Mouse (Mus musculus) left cerebral cortex, adult 11 months (tissue): ENCODE measurements at regions not wholly inside any gene's neighbourhood (a gene's known extent, or its start where the extent isn't known, plus 50 kb on each side); places are given as distances from the start of the nearest gene placed in this dataset.
"Not testable (repeated sequence)": the region's sequence is repeated elsewhere in the genome, so short reads cannot be mapped to it uniquely, and the experiment has no call there.

Experiments used
- DNase-seq: peaks from one replicate; pipeline ENCODE4 v3.0.0; 2022; ENCODE audit warnings: low spot score

GRCm38 (mm10) chr12:107159126-107159525 is 329.3 kb upstream of the 3110018I06Rik start:
- DNase-seq = no peak

DNA sequence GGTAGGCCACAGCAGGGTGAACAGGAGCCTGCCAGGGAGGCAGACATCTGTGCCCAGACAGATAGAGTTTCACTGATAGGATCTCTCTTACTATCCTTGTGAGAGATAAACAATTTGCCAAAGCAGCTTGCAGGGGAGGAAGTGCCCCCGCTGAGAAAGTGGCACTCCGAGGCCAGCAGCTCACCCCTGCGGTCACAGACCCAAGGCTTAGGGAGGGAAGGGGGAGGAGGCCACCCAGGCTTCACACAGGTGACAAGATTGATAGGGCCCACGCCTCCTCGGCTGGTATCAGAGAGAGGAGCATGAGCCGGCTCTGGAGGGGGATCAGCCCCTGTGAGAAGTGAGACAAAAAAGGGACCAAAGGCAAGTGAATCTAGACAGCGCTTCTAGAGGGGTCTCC is 328.3 kb upstream of the 3110018I06Rik start:
- DNase-seq = no peak

DNA sequence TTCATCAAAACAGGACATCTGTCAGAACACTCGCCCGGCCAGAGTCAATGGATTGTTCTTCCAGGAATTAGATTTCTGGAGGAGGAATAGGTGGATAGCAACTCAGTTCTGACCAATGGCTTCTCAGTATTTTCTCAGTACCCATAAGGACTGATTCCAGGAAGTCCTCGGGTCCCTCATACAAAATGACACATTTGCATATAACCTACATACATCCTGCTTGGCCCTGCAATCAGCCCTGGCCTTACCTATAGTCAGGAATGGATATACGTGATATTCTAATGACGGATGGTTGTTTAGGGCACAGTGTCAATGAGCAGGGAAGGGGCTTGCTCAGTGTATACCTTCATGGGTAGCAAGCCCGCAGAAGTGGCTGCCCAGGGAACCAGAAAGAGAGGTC is 327.8 kb upstream of the 3110018I06Rik start:
- DNase-seq = no peak

DNA sequence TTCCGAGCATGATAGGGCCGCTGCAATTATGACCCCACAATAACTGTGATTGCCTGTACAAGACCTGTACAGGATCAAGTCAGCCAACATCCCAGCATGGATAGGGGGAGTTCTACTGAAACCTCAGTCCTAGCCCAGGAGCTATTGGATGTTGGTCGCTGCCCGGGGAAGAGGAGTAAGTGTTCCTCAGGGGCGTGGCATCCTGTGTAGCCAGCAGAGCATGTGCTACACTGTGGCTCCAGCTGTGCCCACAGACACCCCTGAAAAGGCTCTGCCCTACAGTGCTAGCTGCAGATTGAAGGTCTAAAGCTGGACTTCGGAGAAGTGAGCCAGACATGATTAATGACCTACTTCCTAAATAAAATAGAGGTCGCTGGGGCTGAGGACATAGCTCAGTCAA is 317.5 kb upstream of the 3110018I06Rik start:
- DNase-seq = no peak

DNA sequence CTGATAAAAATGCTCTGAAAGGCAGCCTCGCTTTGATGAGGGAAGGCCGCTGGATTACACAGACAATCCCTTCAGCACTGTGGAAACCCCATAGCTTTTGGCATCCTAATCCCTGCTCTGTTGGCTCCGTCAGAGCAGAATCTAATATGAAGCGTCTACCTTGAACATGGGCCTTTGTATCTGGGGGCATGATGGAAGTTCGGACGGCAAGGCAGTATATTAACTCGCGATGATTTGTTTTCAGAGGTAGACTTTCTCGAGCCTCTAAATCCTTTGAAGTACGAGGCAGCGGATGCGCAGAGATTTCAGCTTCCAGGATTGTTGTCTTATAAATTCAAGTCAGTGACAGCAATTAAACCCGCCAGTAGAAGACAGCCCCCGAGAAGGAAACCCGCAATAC is 316.8 kb upstream of the 3110018I06Rik start:
- DNase-seq = no peak

DNA sequence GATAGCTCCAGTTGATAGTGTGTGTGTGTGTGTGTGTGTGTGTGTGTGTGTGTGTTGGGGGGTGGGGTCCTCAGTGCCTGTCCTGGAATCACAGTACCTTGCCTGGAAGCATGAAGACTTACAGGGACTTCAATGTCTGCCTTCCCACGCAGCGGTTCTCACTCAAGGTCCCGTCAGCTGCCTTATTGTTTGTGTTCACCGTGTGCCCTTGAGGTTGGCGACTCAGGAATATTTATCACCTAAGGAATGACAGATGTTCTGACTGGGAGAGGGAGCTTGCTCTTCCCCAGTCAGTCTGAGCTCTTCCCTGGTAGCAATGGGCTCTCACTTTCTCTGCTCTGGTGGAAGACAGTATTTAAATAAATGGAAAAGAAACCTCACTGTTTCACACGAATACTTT is 309.8 kb upstream of the 3110018I06Rik start:
- no peak for DNase-seq

DNA sequence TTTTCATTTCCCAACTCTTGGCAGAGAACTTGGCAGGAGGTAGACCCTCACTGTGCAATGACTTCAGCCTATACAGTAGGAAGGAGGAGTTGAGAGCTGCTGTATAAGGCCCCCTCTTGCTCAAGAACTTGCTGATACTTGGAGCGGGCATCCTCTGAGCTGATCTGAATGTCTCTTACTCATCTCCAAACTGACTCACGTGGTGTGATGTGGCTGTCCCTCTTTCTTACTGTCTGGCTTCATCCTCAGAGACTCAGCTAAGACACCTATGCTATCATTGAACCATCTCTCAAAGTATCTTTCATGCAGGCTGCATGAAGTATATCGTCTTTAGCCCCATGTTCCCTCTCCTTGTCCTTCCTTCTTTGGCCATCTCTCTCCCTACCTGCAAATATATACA is 307.9 kb upstream of the 3110018I06Rik start:
- DNase-seq = no peak

GRCm38 (mm10) chr12:107181291-107181690 is 307.1 kb upstream of the 3110018I06Rik start:
- no peak for DNase-seq

GRCm38 (mm10) chr12:107182091-107182655 is 306.3 kb upstream of the 3110018I06Rik start:
- no peak for DNase-seq

DNA sequence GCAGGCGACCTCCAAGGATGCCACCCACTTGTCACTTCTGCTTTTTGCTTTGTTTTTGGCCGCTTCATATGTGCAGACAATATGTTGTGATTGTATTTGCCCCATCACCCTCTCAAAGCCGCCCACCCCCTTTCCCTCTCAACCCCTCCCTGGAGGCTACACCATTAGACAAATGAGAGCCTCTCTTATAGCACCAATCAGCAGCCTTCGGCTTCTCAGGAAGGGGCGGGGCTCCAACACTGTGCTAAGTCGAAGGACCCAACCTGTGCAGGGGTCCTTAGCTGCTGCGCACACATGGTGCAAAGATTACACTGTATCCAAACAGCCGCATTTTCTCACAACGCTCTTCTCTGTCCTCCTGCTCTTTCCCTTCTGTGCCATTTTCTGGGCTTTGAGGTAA is 305.1 kb upstream of the 3110018I06Rik start:
- no peak for DNase-seq

DNA sequence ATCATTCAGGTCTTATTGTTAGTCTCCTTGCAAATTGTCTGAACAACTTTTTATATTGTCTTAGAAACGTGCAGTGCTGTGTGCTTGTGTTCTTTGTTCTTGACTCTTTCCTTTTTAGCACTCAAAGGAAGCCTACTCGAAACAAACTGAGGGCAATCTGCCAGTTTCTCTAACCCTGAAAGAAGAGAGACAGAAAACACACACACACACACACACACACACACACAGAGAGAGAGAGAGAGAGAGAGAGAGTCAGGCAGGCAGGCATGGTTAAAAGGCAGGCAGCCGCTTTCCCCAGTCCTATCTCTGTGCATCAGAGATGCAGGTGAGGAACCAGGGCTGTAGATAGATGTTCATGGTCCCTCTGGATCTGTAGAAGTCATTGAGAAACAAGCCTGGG is 304.0 kb upstream of the 3110018I06Rik start:
- no peak for DNase-seq

DNA sequence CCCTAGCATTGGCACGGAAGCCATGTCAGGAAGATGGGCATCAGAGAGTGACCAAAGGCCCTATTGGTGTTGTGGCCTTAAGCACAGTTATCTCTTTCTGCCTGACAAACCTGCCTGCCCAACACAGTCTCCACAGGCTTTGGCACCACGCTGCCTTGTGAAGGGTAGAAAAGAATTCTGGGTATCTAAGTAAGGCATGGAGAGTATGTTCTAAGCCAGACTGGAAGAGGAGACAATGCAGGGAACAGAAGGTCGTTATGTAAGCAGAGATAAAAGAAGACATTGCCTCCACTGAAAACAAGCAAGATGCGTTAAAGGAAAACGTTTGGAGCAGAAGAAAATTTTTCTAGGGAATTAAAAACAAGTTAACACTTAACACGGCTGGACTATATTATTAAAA is 302.1 kb upstream of the 3110018I06Rik start:
- DNase-seq = no peak

DNA sequence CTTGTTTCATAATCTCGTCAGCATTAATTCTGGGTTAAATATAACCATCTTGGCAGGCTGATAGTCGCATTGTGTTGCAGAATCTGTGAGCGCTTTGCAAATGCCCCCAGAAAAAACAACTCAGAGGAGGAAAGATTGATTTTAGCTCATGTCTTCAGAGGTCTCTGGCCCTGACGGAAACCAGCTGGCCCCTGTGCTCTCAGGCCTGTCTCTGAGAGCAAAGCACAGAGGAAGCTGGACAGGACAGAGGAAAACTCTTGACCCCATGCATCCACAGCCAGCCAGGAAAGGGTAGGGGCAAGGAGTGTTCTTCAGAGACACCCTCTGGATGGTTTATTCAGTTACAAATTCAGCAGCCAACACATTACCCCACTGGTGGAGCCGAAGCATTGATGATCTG is 300.4 kb upstream of the 3110018I06Rik start:
- no peak for DNase-seq

GRCm38 (mm10) chr12:107198389-107199018 is 289.9 kb upstream of the 3110018I06Rik start:
- DNase-seq = no peak

GRCm38 (mm10) chr12:107200903-107201302 is 287.5 kb upstream of the 3110018I06Rik start:
- DNase-seq = no peak

DNA sequence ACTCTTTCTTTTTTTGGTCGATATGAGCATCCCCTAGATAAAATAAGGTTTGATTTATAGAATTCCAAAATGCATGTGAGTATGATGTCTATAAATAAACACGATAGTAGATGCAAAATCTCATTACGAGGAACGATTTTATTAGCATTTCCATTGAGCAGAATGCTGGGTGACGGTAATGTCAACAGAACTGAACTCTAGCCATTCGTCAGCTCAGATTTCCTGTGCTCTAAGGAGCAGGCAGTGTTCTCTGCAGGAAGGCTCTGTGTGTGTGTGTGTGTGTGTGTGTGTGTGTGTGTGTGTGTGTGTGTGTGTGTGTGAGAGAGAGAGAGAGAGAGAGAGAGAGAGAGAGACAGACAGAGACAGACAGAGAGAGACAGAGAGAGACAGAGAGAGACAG is 279.6 kb upstream of the 3110018I06Rik start:
- DNase-seq = not testable (repeated sequence)

DNA sequence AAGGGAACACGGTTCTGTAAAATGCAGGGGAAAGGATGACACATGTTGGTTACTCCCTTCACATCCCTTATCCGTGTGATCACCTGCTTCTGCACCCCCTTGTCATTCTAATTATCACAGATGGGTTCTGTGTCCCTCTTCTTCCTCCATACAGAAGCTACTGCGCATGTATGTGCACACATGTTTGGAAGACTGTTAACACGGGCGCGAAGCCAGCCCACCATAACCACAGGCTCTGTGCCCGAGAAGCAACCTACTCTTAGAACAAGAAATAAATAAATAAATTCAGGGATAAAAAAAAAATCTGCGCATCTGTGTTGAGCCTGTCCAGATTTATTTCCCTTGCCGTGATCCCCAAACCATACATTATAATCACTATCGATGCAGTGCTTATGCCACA is 275.6 kb upstream of the 3110018I06Rik start:
- DNase-seq = no peak

DNA sequence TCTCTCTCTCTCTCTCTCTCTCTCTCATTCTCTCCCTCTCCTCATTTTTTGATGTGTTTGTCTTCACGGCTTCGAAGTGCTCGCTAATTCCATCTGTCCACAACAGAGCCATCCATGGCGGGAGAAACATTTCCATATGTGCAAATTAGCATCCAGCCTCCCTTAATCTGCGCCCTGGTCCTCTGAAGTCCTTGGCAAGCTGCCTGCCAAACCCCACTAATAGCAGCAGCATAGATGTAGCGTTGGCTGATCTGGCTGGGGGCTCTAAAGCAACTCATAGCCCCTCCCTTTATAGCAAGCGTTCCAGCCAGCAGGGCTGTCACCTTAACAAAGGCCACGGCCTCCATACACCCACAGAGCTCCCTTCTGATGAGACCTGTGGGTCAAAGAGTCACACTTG is 272.3 kb upstream of the 3110018I06Rik start:
- DNase-seq = no peak

- no peak for DNase-seq
Observed at GRCm38 (mm10) chr12:107221276-107221970, 267.0 kb upstream of the 3110018I06Rik start.

DNA sequence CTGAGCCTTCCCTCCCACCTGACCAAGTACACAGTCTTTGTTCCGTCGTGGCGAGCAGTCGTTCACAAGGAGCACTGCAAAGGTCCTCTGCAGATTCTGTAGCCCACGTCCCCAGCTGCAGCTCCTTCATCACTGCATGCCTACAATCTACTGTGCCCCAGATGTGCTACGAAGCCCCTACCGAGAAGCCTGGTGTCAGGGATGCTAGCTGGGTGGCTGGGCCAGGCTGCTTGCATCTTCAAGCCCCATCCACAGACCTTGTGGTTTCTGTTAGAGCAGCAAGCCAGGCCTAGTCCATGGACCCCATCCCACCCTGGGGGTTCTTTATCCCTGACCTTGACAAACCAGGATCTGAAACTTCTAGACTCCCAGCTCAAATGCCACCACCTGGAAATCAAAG is 266.3 kb upstream of the 3110018I06Rik start:
- no peak for DNase-seq

- DNase-seq = no peak
Observed at GRCm38 (mm10) chr12:107230097-107230496, 258.3 kb upstream of the 3110018I06Rik start.

- DNase-seq = no peak
Observed at GRCm38 (mm10) chr12:107231629-107232028, 256.8 kb upstream of the 3110018I06Rik start.

GRCm38 (mm10) chr12:107250747-107251470 is 237.5 kb upstream of the 3110018I06Rik start:
- no peak for DNase-seq
